Mouse (Mus musculus) MN1 (cell line): ENCODE data around the gene Ptma.
A peak's percentile ranks its signal among the peaks of the same experiment; 100 is the strongest.

Experiments
- DNase-seq: peaks from one replicate; pipeline ENCODE4 v3.0.0-alpha.2; 2016; ENCODE audit warnings: low spot score

Ptma gene

GRCm38 (mm10) chr1:86515715-86516410 is 10.7 kb upstream of the Ptma start:
- no peak for DNase-seq

- no peak for DNase-seq
Measured at GRCm38 (mm10) chr1:86517076-86517475, 9.4 kb upstream of the Ptma start.

- DNase-seq: peak; percentile 52
Measured at GRCm38 (mm10) chr1:86520361-86520760, 6.2 kb upstream of the Ptma start.

- DNase-seq: peak; percentile 74
Measured at GRCm38 (mm10) chr1:86522286-86522871, 4.1 kb upstream of the Ptma start.

- no peak for DNase-seq
Measured at GRCm38 (mm10) chr1:86523776-86524618, 2.5 kb upstream of the Ptma start.

GRCm38 (mm10) chr1:86524619-86525498 is 1.7 kb upstream of the Ptma start:
- peak; percentile 100 for DNase-seq

- peak; percentile 76 for DNase-seq
Measured at GRCm38 (mm10) chr1:86525499-86526115, 919 bp upstream of the Ptma start.

GRCm38 (mm10) chr1:86526789-86527598 is 468 bp downstream of the Ptma start:
- peak; percentile 39 for DNase-seq

GRCm38 (mm10) chr1:86527599-86528486 is 1.3 kb downstream of the Ptma start:
- DNase-seq: peak; percentile 95

- DNase-seq: peak; percentile 83
Measured at GRCm38 (mm10) chr1:86528571-86529180, 2.1 kb downstream of the Ptma start.

GRCm38 (mm10) chr1:86529590-86529989 is 3.1 kb downstream of the Ptma start:
- DNase-seq: no peak

GRCm38 (mm10) chr1:86530871-86531546 is 4.5 kb downstream of the Ptma start:
- peak; percentile 68 for DNase-seq

- DNase-seq: peak; percentile 50
Measured at GRCm38 (mm10) chr1:86531547-86532321, 5.2 kb downstream of the Ptma start.

- DNase-seq: peak; percentile 94
Measured at GRCm38 (mm10) chr1:86532362-86533051, 6.0 kb downstream of the Ptma start.

- peak; percentile 30 for DNase-seq
Measured at GRCm38 (mm10) chr1:86533411-86534130, 7.0 kb downstream of the Ptma start.

- peak; percentile 41 for DNase-seq
Measured at GRCm38 (mm10) chr1:86538383-86538782, 11.9 kb downstream of the Ptma start.
